Mouse (Mus musculus) cortical plate, adult 2 months (tissue): ENCODE measurements around the gene Abi1. TPM values are rescaled to one million over a fixed set of nuclear protein-coding genes. Genes with fewer than 3 reads are reported as not detected.
"Not testable (repeated sequence)": the region's sequence is repeated elsewhere in the genome, so short reads cannot be mapped to it uniquely, and the experiment has no call there.

ENCODE experiments used
- H3K27ac ChIP-seq: fragments of 200-500 bp; 2 replicates; pipeline ENCODE4 v1.5.1; 2012; ENCODE audit warnings: low read length, control low read depth, inconsistent platforms; ENCODE audit not compliant: insufficient read depth
- H3K4me1 ChIP-seq: fragments of 200-500 bp; 2 replicates; pipeline ENCODE4 v1.6.1; 2011; ENCODE audit warnings: low read length; ENCODE audit not compliant: control insufficient read depth, insufficient read depth
- H3K4me3 ChIP-seq: fragments of 200-500 bp; 2 replicates; pipeline ENCODE4 v1.5.1; 2011; ENCODE audit warnings: mild to moderate bottlenecking, low read length, control low read depth; ENCODE audit not compliant: insufficient read depth
- CTCF ChIP-seq: fragments of 200-500 bp; IDR thresholded peaks from 2 replicates; pipeline ENCODE4 v1.5.1; 2011; ENCODE audit warnings: mild to moderate bottlenecking, control low read depth, low read length; ENCODE audit not compliant: insufficient read depth; ENCODE audit errors: extremely low read depth
- POLR2A ChIP-seq: fragments of 200-500 bp; IDR thresholded peaks from 2 replicates; pipeline ENCODE4 v1.6.1; 2011; ENCODE audit warnings: mild to moderate bottlenecking, low read length, control low read depth; ENCODE audit not compliant: insufficient read depth; ENCODE audit errors: extremely low read depth
- polyA plus RNA-seq: library from polyadenylated mRNA; depleted of rRNA; stranded (reverse); fragments of >200 nt; gene quantifications from 2 replicates; pipeline ENCODE4 v1.2.3, GENCODE M21; 2012

Gene Abi1
- polyA plus RNA-seq, 1 experiment, result 136 TPM

DNA sequence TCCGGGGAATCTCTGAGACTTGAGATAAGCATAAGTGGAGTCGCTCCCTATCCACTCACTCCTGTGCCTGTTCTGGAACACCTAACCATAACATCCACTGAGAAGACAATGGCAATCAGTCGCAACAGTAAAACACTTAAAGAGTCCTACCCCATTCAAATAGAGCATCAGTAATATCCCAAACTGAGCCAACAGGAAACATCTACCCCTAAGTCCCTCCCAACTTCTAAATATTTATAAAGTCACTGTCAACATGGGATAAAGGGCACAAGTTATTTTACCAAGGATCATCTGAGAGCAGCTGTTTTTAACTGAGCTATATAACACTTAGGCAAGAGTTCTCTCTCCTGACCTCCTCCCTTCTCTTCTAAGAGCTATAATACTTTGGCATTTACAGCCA is 23.9 kb downstream of the Abi1 start:
- Histone ChIP-seq H3K27ac (no peak overlapping the region), H3K4me3 (no peak overlapping the region), H3K4me1 (peaks cover 3% of the 10 kb centered on the region; the same call in 1 of the 2 replicates)
- no peak for TF ChIP-seq POLR2A
- no peak for TF ChIP-seq CTCF

- Histone ChIP-seq H3K27ac (no peak overlapping the region), H3K4me3 (no peak overlapping the region), H3K4me1 (peaks cover 3% of the 10 kb centered on the region; the same call in 1 of the 2 replicates)
- no peak for TF ChIP-seq CTCF
- no peak for TF ChIP-seq POLR2A
These were observed 24.7 kb downstream of the Abi1 start for GRCm38 (mm10) chr2:23015335-23015734.

- H3K4me1 ChIP-seq, H3K4me3 ChIP-seq, H3K27ac ChIP-seq: not testable (repeated sequence)
These were observed 25.1 kb downstream of the Abi1 start for GRCm38 (mm10) chr2:23014935-23015334.

GRCm38 (mm10) chr2:23008256-23008655 is 31.8 kb downstream of the Abi1 start:
- TF ChIP-seq POLR2A, result no peak
- no peak for TF ChIP-seq CTCF
- no peak overlapping the region for H3K4me3 ChIP-seq
- no peak overlapping the region for H3K27ac ChIP-seq
- H3K4me1 ChIP-seq, result peaks cover 2% of the 10 kb centered on the region; the same call in 1 of the 2 replicates

DNA sequence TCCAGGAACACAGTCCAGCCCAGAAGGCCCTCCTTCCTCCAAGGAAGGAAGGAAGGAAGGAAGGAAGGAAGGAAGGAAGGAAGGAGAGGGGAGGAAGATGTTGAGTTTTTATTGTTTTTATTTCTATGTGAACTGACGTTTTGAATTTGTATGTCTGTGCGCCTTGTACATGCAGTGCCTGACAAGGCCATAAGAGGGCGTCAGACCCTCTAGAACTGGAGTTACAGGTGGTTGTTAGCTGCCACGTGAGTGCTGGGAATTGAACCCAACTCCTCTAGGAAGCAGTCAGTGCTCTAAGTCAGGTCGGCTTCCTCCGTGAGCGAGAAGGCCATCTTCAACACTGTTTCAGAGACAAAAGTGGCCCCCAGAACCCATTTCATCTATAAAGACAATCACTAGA is 32.5 kb downstream of the Abi1 start:
- TF ChIP-seq CTCF (no peak), POLR2A (no peak)
- Histone ChIP-seq H3K4me1 (peaks cover 2% of the 10 kb centered on the region; the same call in 1 of the 2 replicates), H3K4me3 (no peak overlapping the region), H3K27ac (no peak overlapping the region)

DNA sequence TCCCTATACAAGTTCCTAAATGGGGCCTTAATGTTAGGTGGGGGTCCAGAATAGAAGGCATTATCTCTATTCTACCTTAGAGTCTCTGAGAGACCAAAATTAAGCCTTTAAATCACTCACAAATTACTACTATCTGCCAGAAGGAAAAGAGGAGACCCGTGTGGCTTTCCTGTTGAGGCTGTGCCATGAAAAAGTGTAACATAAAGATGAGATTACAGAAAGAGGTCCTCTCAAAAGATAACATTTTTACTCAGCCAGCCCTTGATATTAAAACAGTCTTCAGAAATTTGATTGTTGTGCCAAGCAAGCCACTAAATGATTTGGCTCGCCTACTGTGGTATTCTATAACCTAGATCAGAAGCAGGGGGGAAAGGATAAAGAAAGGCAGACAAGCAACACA is 32.9 kb downstream of the Abi1 start:
- TF ChIP-seq POLR2A (no peak), CTCF (no peak)
- Histone ChIP-seq H3K4me1 (peaks cover 2% of the 10 kb centered on the region; the same call in 1 of the 2 replicates), H3K4me3 (no peak overlapping the region), H3K27ac (no peak overlapping the region)

DNA sequence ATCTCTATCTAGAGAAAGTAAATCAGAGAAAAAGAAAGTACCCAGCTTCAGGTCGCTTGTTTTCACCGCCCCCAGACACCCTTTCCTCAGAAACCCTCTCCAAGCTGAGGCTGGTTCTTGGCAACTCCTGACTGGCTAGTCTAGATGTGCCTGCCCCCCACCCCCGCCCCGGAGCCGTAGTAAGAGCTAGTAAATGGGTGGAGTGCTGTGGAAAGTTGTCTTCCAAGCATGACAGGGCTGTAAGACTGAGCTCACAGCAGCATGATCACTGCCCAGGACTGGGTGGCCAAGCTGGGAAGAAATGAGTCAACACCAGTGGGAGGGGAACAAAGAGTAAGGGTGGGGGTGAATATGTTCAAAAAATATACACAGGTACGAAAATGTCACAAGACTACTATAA is 33.8 kb downstream of the Abi1 start:
- H3K4me3 ChIP-seq, result no peak overlapping the region
- H3K27ac ChIP-seq, result no peak overlapping the region
- peaks cover 2% of the 10 kb centered on the region; the same call in 1 of the 2 replicates for H3K4me1 ChIP-seq
- TF ChIP-seq POLR2A (no peak), CTCF (no peak)

GRCm38 (mm10) chr2:23002637-23003036 is 37.4 kb downstream of the Abi1 start:
- Histone ChIP-seq H3K4me3 (no peak overlapping the region), H3K4me1 (peaks cover 11% of the 10 kb centered on the region), H3K27ac (no peak overlapping the region)
- TF ChIP-seq POLR2A (no peak), CTCF (no peak)

DNA sequence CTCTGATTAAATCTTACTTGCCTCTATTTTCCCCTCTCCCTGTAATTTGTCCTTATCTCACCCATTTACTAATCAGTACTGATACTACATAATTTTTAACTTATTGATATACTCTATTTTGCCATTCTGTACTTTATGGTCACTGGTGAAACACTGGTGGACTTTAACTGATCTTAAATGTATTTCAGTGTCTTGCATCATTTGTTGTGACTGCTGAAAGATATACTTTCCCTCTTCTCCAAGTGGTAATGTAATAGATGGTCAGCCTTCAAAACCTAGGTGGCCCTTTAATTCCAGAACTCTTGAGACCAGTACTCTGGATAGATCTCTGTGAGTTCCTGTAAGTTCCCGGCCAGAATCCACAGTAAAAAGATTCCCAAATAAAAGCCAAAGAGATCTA is 40.4 kb downstream of the Abi1 start:
- TF ChIP-seq POLR2A (no peak), CTCF (no peak)
- no peak overlapping the region for H3K4me3 ChIP-seq
- H3K4me1 ChIP-seq, result peaks cover 12% of the 10 kb centered on the region
- no peak overlapping the region for H3K27ac ChIP-seq

DNA sequence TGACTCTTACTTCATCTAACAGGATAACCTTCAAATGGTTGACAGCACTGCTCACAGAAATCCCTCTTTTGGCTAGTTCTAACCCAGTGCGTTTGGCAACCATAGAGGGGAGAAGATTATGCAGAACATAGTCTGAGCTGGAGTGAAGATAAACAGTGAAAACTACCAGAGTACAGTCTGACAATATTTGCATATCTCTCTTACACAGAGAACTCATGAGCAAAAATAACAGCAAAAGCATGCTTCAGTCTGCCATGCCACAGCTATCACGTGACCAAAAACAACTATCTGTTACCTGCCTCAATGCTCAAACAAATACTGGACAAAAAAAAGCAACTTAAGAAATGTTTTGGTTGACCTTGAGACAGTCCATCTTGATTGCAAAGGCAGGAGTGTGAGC is 41.2 kb downstream of the Abi1 start:
- no peak overlapping the region for H3K4me3 ChIP-seq
- no peak overlapping the region for H3K27ac ChIP-seq
- no peak for TF ChIP-seq CTCF
- no peak for TF ChIP-seq POLR2A
- peaks cover 10% of the 10 kb centered on the region for H3K4me1 ChIP-seq

DNA sequence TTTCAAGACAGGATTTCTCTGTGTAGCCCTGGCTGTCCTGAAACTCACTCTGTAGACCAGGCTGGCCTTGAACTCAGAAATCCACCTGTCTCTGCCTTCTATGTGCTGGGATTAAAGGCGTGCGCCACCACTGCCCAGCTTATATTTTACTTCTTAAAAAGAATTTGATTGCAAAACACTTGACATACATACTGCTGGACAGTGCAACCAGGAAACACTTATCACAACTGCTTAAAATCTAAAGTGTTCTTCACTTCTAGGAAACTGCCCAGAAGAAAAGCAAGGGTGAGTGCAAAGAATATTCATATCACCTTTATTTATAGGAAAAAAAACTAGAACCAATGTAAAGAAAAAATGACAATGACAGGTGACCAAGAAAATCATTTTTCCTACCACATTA is 42.0 kb downstream of the Abi1 start:
- peaks cover 10% of the 10 kb centered on the region for H3K4me1 ChIP-seq
- H3K4me3 ChIP-seq, result no peak overlapping the region
- no peak overlapping the region for H3K27ac ChIP-seq
- TF ChIP-seq CTCF, result no peak
- no peak for TF ChIP-seq POLR2A
